8 mouse cellular contexts compared by ENCODE assay signal in genomic region chr1:181151541-181151940, GRCm38 (mm10). TPM values are rescaled to one million over a fixed set of nuclear protein-coding genes. Genes with fewer than 3 reads are reported as not detected.
DNase-seq lines count a peak whose midpoint lies in the region; ATAC-seq lines count a peak whose summit lies in the region.

No protein-coding gene starts in this region.

- 35% methylated on average over 5 of the region's 5 CpGs for WGBS in forebrain, embryonic 14.5 days
- WGBS in liver, embryonic 15.5 days (ENCODE audit: insufficient replicate concordance) = 32% methylated on average over 5 of the region's 5 CpGs

- H3K9me3 ChIP-seq in forebrain, embryonic 14.5 days (replicated peaks; ENCODE audit: control insufficient read depth, low read length) = no peaks in the 10 kb centered on the region
- no peaks in the 10 kb centered on the region for H3K9me3 ChIP-seq in liver, embryonic 15.5 days (replicated peaks)

- H3K4me3 ChIP-seq in forebrain, embryonic 14.5 days (ENCODE audit: low read depth, low read length) = peak overlapping the region; percentile 94
- H3K4me3 ChIP-seq in liver, embryonic 15.5 days (replicated peaks) = peak overlapping the region; percentile 96

- DNase-seq in heart, adult 11 months = peak; percentile 23
- no peak for DNase-seq in heart, adult 18-20 months
- DNase-seq in forebrain, embryonic 14.5 days (ENCODE audit: low spot score) = peak; percentile 16
- no peak for DNase-seq in urinary bladder, postnatal 36 days (ENCODE audit: low spot score in 2 of 2)
- DNase-seq in natural killer cell, adult 2 months (ENCODE audit: low spot score in 2 of 2) = no peak
- DNase-seq in frontal cortex, postnatal 14 days (ENCODE audit: low spot score in 2 of 2) = no peak

- peak overlapping the region; percentile 93 for H3K9ac ChIP-seq in forebrain, embryonic 14.5 days (ENCODE audit: low read length)
- peak overlapping the region; percentile 96 for H3K9ac ChIP-seq in liver, embryonic 15.5 days

- peaks cover 11% of the 10 kb centered on the region for H3K4me1 ChIP-seq in forebrain, embryonic 14.5 days (ENCODE audit: control insufficient read depth, insufficient read depth, low read length)
- H3K4me1 ChIP-seq in liver, embryonic 15.5 days (replicated peaks) = peaks cover 53% of the 10 kb centered on the region

- peak overlapping the region; percentile 71 for H3K4me2 ChIP-seq in forebrain, embryonic 14.5 days (ENCODE audit: low read length)
- peak overlapping the region; percentile 92 for H3K4me2 ChIP-seq in liver, embryonic 15.5 days

- no peaks in the 10 kb centered on the region for H3K27me3 ChIP-seq in forebrain, embryonic 14.5 days (replicated peaks; ENCODE audit: control insufficient read depth, insufficient read depth, low read length)
- no peaks in the 10 kb centered on the region for H3K27me3 ChIP-seq in liver, embryonic 15.5 days

- peaks cover 25% of the 10 kb centered on the region for H3K36me3 ChIP-seq in forebrain, embryonic 14.5 days (ENCODE audit: control insufficient read depth, insufficient read depth, low read length)
- H3K36me3 ChIP-seq in liver, embryonic 15.5 days (replicated peaks) = peaks cover 25% of the 10 kb centered on the region

- H3K27ac ChIP-seq in forebrain, embryonic 14.5 days (ENCODE audit: low read depth, low read length) = peak overlapping the region; percentile 94; the same call in 1 of the 2 replicates
- H3K27ac ChIP-seq in liver, embryonic 15.5 days (replicated peaks) = peak overlapping the region; percentile 85; the same call in 1 of the 2 replicates

- peak; percentile 19 for ATAC-seq in CD4-positive, CD25-positive, alpha-beta regulatory T cell, adult 4 months
- ATAC-seq in forebrain, embryonic 14.5 days = no peak
- no peak for ATAC-seq in liver, embryonic 15.5 days (ENCODE audit: insufficient read depth)

RNA-seq across cellular contexts. Expression of gene Cnih4, which starts 7.0 kb away (rescaled TPM):
- total RNA-seq in heart, adult 18-20 months (2021) = 10 to 100 TPM; 44.9 to 49.3 TPM
- 10 to 100 TPM; 65.6 to 72.8 TPM for polyA plus RNA-seq in CD4-positive, CD25-positive, alpha-beta regulatory T cell, adult 4 months (2017; shearing (Covaris generic))
- 70.8 and 90.6 TPM in 2 replicates for polyA plus RNA-seq in forebrain, embryonic 14.5 days (2014; fragmentation: Nextera tagmentation; extraction: Ambion mirVana)
- polyA plus RNA-seq in liver, embryonic 15.5 days (2015; fragmentation: Nextera tagmentation; extraction: Ambion mirVana) = 49.1 and 50.1 TPM in 2 replicates

RNA-seq across cellular contexts. Expression of gene Nvl, which starts 7.5 kb away (rescaled TPM):
- total RNA-seq in heart, adult 18-20 months (2021) = 1 to 10 TPM; 6.4 to 7.5 TPM
- polyA plus RNA-seq in CD4-positive, CD25-positive, alpha-beta regulatory T cell, adult 4 months (2017; shearing (Covaris generic)) = 10 to 100 TPM; 36.4 to 43.5 TPM
- polyA plus RNA-seq in forebrain, embryonic 14.5 days (2014; fragmentation: Nextera tagmentation; extraction: Ambion mirVana) = 28.8 and 34.1 TPM in 2 replicates
- polyA plus RNA-seq in liver, embryonic 15.5 days (2015; fragmentation: Nextera tagmentation; extraction: Ambion mirVana) = 8.8 and 9.5 TPM in 2 replicates

Comparison
In these comparisons a context has a peak if more than half of its experiments do, and no peak if none do; other contexts are left out.
1. DNase-seq: peak in heart, adult 11 months (single experiment) and forebrain, embryonic 14.5 days (single experiment); none in heart, adult 18-20 months (0 of 2), urinary bladder, postnatal 36 days (0 of 2), natural killer cell, adult 2 months (0 of 2) and frontal cortex, postnatal 14 days (0 of 2).